Comparison of ENCODE assay signal across 9 mouse cellular contexts in the genomic region with DNA sequence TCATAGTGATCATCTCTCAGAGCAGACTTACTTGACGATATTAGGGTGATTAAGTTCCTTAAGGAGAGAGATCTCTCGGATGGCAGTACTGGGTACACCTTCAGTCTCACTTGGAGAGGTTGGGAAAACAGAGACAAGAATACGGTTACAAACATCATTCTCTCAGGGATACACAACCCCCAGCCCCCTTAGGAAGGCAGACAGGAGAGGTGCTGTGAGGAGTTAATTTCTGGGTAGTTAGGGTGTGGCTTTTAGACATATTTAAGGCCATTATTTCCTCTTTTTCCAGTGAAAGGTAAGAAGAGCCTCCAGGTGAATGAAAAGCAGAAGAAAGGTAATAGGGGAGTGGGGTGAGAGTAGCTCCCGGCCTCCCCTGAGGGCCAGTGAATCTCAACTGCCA. TPM values are rescaled to one million over a fixed set of nuclear protein-coding genes. Genes with fewer than 3 reads are reported as not detected.
DNase-seq lines count a peak whose midpoint lies in the region; ATAC-seq and TF ChIP-seq lines count a peak whose summit lies in the region.
"Had no signal": no experiment of that assay in that cellular context is flagged by ENCODE, and none has a peak within 500 bp of the region (broad histone marks: within the 10 kb centered on the region; RNA-seq: fewer than 3 reads in every experiment).

A gene (plus strand): TSS at position 301 of the 400 bp plus-strand sequence.

- no peaks in the 10 kb centered on the region for H3K9me3 ChIP-seq in heart, embryonic 15.5 days (replicated peaks)
- H3K9me3 ChIP-seq in MEL (replicated peaks; ENCODE audit: insufficient read depth, low read length): no peaks in the 10 kb centered on the region
- no peaks in the 10 kb centered on the region for H3K9me3 ChIP-seq in hindbrain, embryonic 12.5 days (replicated peaks)
- H3K9me3 ChIP-seq in midbrain, embryonic 12.5 days: no peaks in the 10 kb centered on the region

- H3K4me2 ChIP-seq in heart, embryonic 15.5 days: peak within 1 kb of the TSS; percentile 74
- H3K4me2 ChIP-seq in hindbrain, embryonic 12.5 days (replicated peaks): peak within 1 kb of the TSS; percentile 74
- H3K4me2 ChIP-seq in midbrain, embryonic 12.5 days (replicated peaks): peak within 1 kb of the TSS; percentile 63

- H3K27me3 ChIP-seq in heart, embryonic 15.5 days: no peaks in the 10 kb centered on the region
- no peaks in the 10 kb centered on the region for H3K27me3 ChIP-seq in MEL (ENCODE audit: control insufficient read depth in 1 of 2, insufficient read depth in 2 of 2, low read length in 2 of 2)
- 0 out of 2 replicates have a peak, but pooled peaks cover 2% of the 10 kb centered on the region for H3K27me3 ChIP-seq in hindbrain, embryonic 12.5 days
- H3K27me3 ChIP-seq in midbrain, embryonic 12.5 days: 0 out of 2 replicates have a peak, but pooled peaks cover 5% of the 10 kb centered on the region
- H3K27me3 ChIP-seq: Patski had no signal

- WGBS in heart, embryonic 15.5 days: 16% methylated on average over 4 of the region's 4 CpGs
- 27% methylated on average over 4 of the region's 4 CpGs for WGBS in hindbrain, embryonic 12.5 days
- WGBS in midbrain, embryonic 12.5 days: 23% methylated on average over 4 of the region's 4 CpGs

- H3K79me2 ChIP-seq in MEL (ENCODE audit: control insufficient read depth, insufficient read depth, low read length, poor library complexity): peaks cover 14% of the 10 kb centered on the region

- peak within 1 kb of the TSS; percentile 98 for H3K27ac ChIP-seq in heart, embryonic 15.5 days
- peak within 1 kb of the TSS; percentile 95 for H3K27ac ChIP-seq in MEL (ENCODE audit: control insufficient read depth, low read depth, low read length)
- H3K27ac ChIP-seq in hindbrain, embryonic 12.5 days: peak within 1 kb of the TSS; percentile 82
- peak within 1 kb of the TSS; percentile 77 for H3K27ac ChIP-seq in midbrain, embryonic 12.5 days (replicated peaks)

- TF ChIP-seq EP300 in MEL (IDR thresholded peaks at IDR 0.05; ENCODE audit: low read depth in 1 of 2, low read length in 2 of 2): no peak

- peak within 1 kb of the TSS; percentile 81 for H3K4me3 ChIP-seq in heart, embryonic 15.5 days
- peak within 1 kb of the TSS; percentile 76 to 92 for H3K4me3 ChIP-seq in MEL (ENCODE audit: control insufficient read depth in 1 of 2, insufficient read depth in 1 of 2, low read depth in 2 of 2, low read length in 2 of 2)
- H3K4me3 ChIP-seq in hindbrain, embryonic 12.5 days: peak within 1 kb of the TSS; percentile 80
- peak within 1 kb of the TSS; percentile 65 for H3K4me3 ChIP-seq in midbrain, embryonic 12.5 days

- DNase-seq in heart, adult 9 months (ENCODE audit: low spot score in 2 of 2): no peak
- DNase-seq in MEL (ENCODE audit: low read depth, low spot score): no peak
- no peak for DNase-seq in spleen, postnatal 4 days (ENCODE audit: low spot score in 2 of 2)
- no peak for DNase-seq in adrenal gland, adult (ENCODE audit: inconsistent age in 2 of 2, low spot score in 1 of 2)
- DNase-seq in cerebellum, adult 8-10 months: no peak

- no peak for TF ChIP-seq POLR2A in MEL (IDR thresholded peaks at IDR 0.05; ENCODE audit: control insufficient read depth in 1 of 2, insufficient read depth in 1 of 2, low read depth in 1 of 2, low read length in 2 of 2, poor library complexity in 1 of 2)

- no peak for TF ChIP-seq RAD21 in MEL (IDR thresholded peaks at IDR 0.05; ENCODE audit: low read depth, low read length)

- peaks cover 35% of the 10 kb centered on the region for H3K4me1 ChIP-seq in heart, embryonic 15.5 days (replicated peaks)
- H3K4me1 ChIP-seq in MEL (ENCODE audit: control insufficient read depth in 1 of 2, insufficient read depth in 2 of 2, low read length in 2 of 2): peaks cover 13 to 22% of the 10 kb centered on the region in 2 experiments
- peaks cover 12% of the 10 kb centered on the region for H3K4me1 ChIP-seq in hindbrain, embryonic 12.5 days
- peaks cover 23% of the 10 kb centered on the region for H3K4me1 ChIP-seq in midbrain, embryonic 12.5 days

- peak within 1 kb of the TSS; percentile 81 for H3K9ac ChIP-seq in heart, embryonic 15.5 days
- H3K9ac ChIP-seq in MEL (ENCODE audit: control insufficient read depth, low read depth, low read length, poor library complexity, severe bottlenecking): peak within 1 kb of the TSS; percentile 100
- peak within 1 kb of the TSS; percentile 65 for H3K9ac ChIP-seq in hindbrain, embryonic 12.5 days
- peak within 1 kb of the TSS; percentile 65 for H3K9ac ChIP-seq in midbrain, embryonic 12.5 days (replicated peaks)

- TF ChIP-seq CTCF in MEL (IDR thresholded peaks at IDR 0.05 in 2 of 3, conservative IDR thresholded peaks at IDR 0.05 in 1 of 3; ENCODE audit: control insufficient read depth in 1 of 3, insufficient read depth in 1 of 3, low read depth in 2 of 3, low read length in 3 of 3, poor library complexity in 1 of 3, severe bottlenecking in 1 of 3): no peak

- ATAC-seq in heart, embryonic 15.5 days (replicated peaks; ENCODE audit: insufficient number of reproducible peaks, insufficient read depth, low FRiP score, low read depth): no peak
- ATAC-seq in hindbrain, embryonic 12.5 days (ENCODE audit: low FRiP score): no peak
- no peak for ATAC-seq in midbrain, embryonic 12.5 days (ENCODE audit: low FRiP score, low read depth)

- peaks cover 22% of the 10 kb centered on the region for H3K36me3 ChIP-seq in heart, embryonic 15.5 days
- peaks cover 1 to 26% of the 10 kb centered on the region in 2 experiments for H3K36me3 ChIP-seq in MEL (ENCODE audit: control insufficient read depth in 1 of 2, insufficient read depth in 2 of 2, low read length in 2 of 2)
- H3K36me3 ChIP-seq in hindbrain, embryonic 12.5 days: peaks cover 19% of the 10 kb centered on the region
- H3K36me3 ChIP-seq in midbrain, embryonic 12.5 days: peaks cover 30% of the 10 kb centered on the region

TF ChIP-seq in MEL, 35 proteins besides CTCF, POLR2A, EP300 and RAD21:
- TF ChIP-seq CHD1 (IDR thresholded peaks at IDR 0.05; ENCODE audit: low read depth, low read length): 0 out of 2 replicates have a peak, but pooled peaks have one; percentile 69
- no peak for TF ChIP-seq ZMIZ1 (IDR thresholded peaks at IDR 0.05; ENCODE audit: low read depth, low read length)
TF ChIP-seq in MEL: peak in this region for 1.

RNA-seq across cellular contexts. Expression of the gene that starts here (rescaled TPM):
- polyA plus RNA-seq in heart, embryonic 15.5 days (2015; fragmentation: Nextera tagmentation; extraction: Ambion mirVana): 2.5 and 2.7 TPM in 2 replicates
- total RNA-seq in MEL (2012; rRNA removed): 0.13 and 0.15 TPM in 2 replicates
- under 1 TPM in 1 of 2 experiments, not detected in 1; 0.45 TPM for polyA plus RNA-seq in MEL (2012; ENCODE audit: insufficient read depth in 1 of 2, insufficient read length in 2 of 2, low read depth in 1 of 2, low replicate concordance in 2 of 2, missing spikeins in 1 of 2)
- 3.5 and 6.0 TPM in 2 replicates for polyA plus RNA-seq in hindbrain, embryonic 12.5 days (2016; fragmentation: Nextera tagmentation; extraction: Ambion mirVana)
- 0.90 and 1.1 TPM in 2 replicates for polyA plus RNA-seq in midbrain, embryonic 12.5 days (2016; fragmentation: Nextera tagmentation; extraction: Ambion mirVana)
